Mouse (Mus musculus) frontal cortex, postnatal 14 days (tissue): ENCODE measurements at regions not wholly inside any gene's neighbourhood (a gene's known extent, or its start where the extent isn't known, plus 50 kb on each side); places are given as distances from the start of the nearest gene placed in this dataset.
"Not testable (repeated sequence)": the region's sequence is repeated elsewhere in the genome, so short reads cannot be mapped to it uniquely, and the experiment has no call there.

ENCODE experiments used
- DNase-seq, 2 experiments: peaks; one replicate each; pipeline ENCODE4 v3.0.0; 2022; ENCODE audit warnings: low spot score in 2 of 2

- no peak for DNase-seq
Observed at GRCm38 (mm10) chr5:134046086-134046485, 53.4 kb upstream of the Castor2 start.

- not testable (repeated sequence) for DNase-seq
Observed at GRCm38 (mm10) chr5:134042938-134043337, 56.6 kb upstream of the Castor2 start.

GRCm38 (mm10) chr5:134027316-134027966, 72.1 kb upstream of the Castor2 start:
- peak in 1 of 2 experiments; percentile 10 for DNase-seq

GRCm38 (mm10) chr5:134019651-134020432, 79.7 kb upstream of the Castor2 start:
- DNase-seq, result no peak

- peak; percentile 20 to 26 for DNase-seq
Observed at GRCm38 (mm10) chr5:134014257-134015163, 85.0 kb upstream of the Castor2 start.

GRCm38 (mm10) chr5:134013206-134013605, 86.3 kb upstream of the Castor2 start:
- DNase-seq, result no peak

GRCm38 (mm10) chr5:134009843-134010242, 89.7 kb upstream of the Castor2 start:
- DNase-seq, result no peak

- DNase-seq, result no peak
Observed at GRCm38 (mm10) chr5:134007127-134007771, 92.3 kb upstream of the Castor2 start.

GRCm38 (mm10) chr5:134006470-134007126, 92.9 kb upstream of the Castor2 start:
- peak; percentile 68 to 84 for DNase-seq

GRCm38 (mm10) chr5:134006001-134006400, 93.5 kb upstream of the Castor2 start:
- DNase-seq, result no peak

GRCm38 (mm10) chr5:134000100-134000499, 99.4 kb upstream of the Castor2 start:
- DNase-seq, result no peak

- DNase-seq, result no peak
Observed at GRCm38 (mm10) chr5:133999698-134000097, 99.8 kb upstream of the Castor2 start.

- no peak for DNase-seq
Observed at GRCm38 (mm10) chr5:133991994-133992393, 107.5 kb upstream of the Castor2 start.

GRCm38 (mm10) chr5:133991556-133991955, 108.0 kb upstream of the Castor2 start:
- peak in 1 of 2 experiments; percentile 13 for DNase-seq

- DNase-seq, result no peak
Observed at GRCm38 (mm10) chr5:133983249-133983966, 116.1 kb upstream of the Castor2 start.

- DNase-seq, result no peak
Observed at GRCm38 (mm10) chr5:133970421-133970914, 129.0 kb upstream of the Castor2 start.

GRCm38 (mm10) chr5:133963301-133963700, 136.2 kb upstream of the Castor2 start:
- DNase-seq, result no peak

- peak in 1 of 2 experiments; percentile 34 for DNase-seq
Observed at GRCm38 (mm10) chr5:133940841-133941240, 158.7 kb upstream of the Castor2 start.

GRCm38 (mm10) chr5:133940030-133940429, 159.5 kb upstream of the Castor2 start:
- no peak for DNase-seq
